Mouse (Mus musculus) liver, embryonic 14.5 days (tissue): Measurements from ENCODE around the gene Dock1. TPM values are rescaled to one million over a fixed set of nuclear protein-coding genes. Genes with fewer than 3 reads are reported as not detected.

Experiments
- ATAC-seq: fragments of 200-750 bp; cut with Nextera tagmentation; 2 replicates; pipeline ENCODE4 v1.8.0; 2017; ENCODE audit warnings: moderate number of reproducible peaks, mild to moderate bottlenecking, moderate library complexity; ENCODE audit not compliant: insufficient read depth
- DNase-seq, 3 experiments: peaks; one replicate each; pipeline ENCODE4 v3.0.0-alpha.2; 2012 to 2013; ENCODE audit warnings: low read depth in 3 of 3, low spot score in 3 of 3
- H3K27ac ChIP-seq: fragments of 300-500 bp; sonication (generic); 2 replicates; pipeline ENCODE4 v1.5.1; 2014; ENCODE audit warnings: moderate library complexity, mild to moderate bottlenecking, control low read depth, inconsistent platforms
- H3K27me3 ChIP-seq: fragments of 300-500 bp; sonication (generic); 2 replicates; pipeline ENCODE4 v1.6.1; 2014; ENCODE audit warnings: mild to moderate bottlenecking, low read length, moderate library complexity; ENCODE audit not compliant: control insufficient read depth, insufficient read depth
- H3K36me3 ChIP-seq: fragments of 300-500 bp; sonication (generic); replicated peaks from 2 replicates; pipeline ENCODE4 v1.6.1; 2014; ENCODE audit warnings: low read depth; ENCODE audit not compliant: control insufficient read depth, insufficient read depth
- H3K4me1 ChIP-seq, 2 experiments: fragments of 200-500 bp in 1 of 2; fragments of 300-500 bp in 1 of 2; sonication (generic) in 1 of 2; replicated peaks; 2 replicates each; pipeline ENCODE4 v1.6.1; 2012 to 2014; ENCODE audit warnings: antibody characterized with exemption in 1 of 2, inconsistent platforms in 1 of 2, low read length in 1 of 2; ENCODE audit not compliant: control insufficient read depth in 2 of 2, insufficient read depth in 2 of 2
- H3K4me2 ChIP-seq: fragments of 300-500 bp; sonication (generic); 2 replicates; pipeline ENCODE4 v1.6.1; 2014; ENCODE audit warnings: low read depth, mild to moderate bottlenecking, control low read depth, moderate library complexity
- H3K4me3 ChIP-seq, 2 experiments: fragments of 200-500 bp in 1 of 2; fragments of 300-500 bp in 1 of 2; sonication (generic) in 1 of 2; 2 replicates each; pipeline ENCODE4 v1.5.1; 2012 to 2014; ENCODE audit warnings: low read depth in 2 of 2, low read length in 2 of 2, mild to moderate bottlenecking in 2 of 2, control low read depth in 1 of 2, inconsistent platforms in 1 of 2, moderate library complexity in 1 of 2; ENCODE audit not compliant: insufficient read depth in 1 of 2
- H3K9ac ChIP-seq: fragments of 300-500 bp; sonication (generic); replicated peaks from 2 replicates; pipeline ENCODE4 v1.6.1; 2014; ENCODE audit warnings: mild to moderate bottlenecking, control low read depth, moderate library complexity
- H3K9me3 ChIP-seq: fragments of 300-500 bp; sonication (generic); 2 replicates; pipeline ENCODE4 v1.6.1; 2016; ENCODE audit warnings: low read length, mixed read lengths; ENCODE audit not compliant: control insufficient read depth
- CTCF ChIP-seq: IDR thresholded peaks from 2 replicates; pipeline ENCODE4 v1.5.1; 2016; ENCODE audit warnings: antibody characterized with exemption, low read depth, control low read depth
- EP300 ChIP-seq: IDR thresholded peaks from 2 replicates; pipeline ENCODE4 v1.6.1; 2016; ENCODE audit warnings: antibody characterized with exemption, low read depth
- WGBS: fragments of 180-500 bp; shearing (Covaris S2); extraction: QIAGEN DNeasy Blood & Tissue Kit; methylation state at CpG from one replicate; pipeline ENCODE4 v1.1.7; 2014; ENCODE audit not compliant: insufficient replicate concordance; 5-methylcytosine and 5-hydroxymethylcytosine counted together
- polyA plus RNA-seq, 2 experiments: library from polyadenylated mRNA; depleted of rRNA in 1 of 2; stranded (reverse) in 1 of 2; unstranded in 1 of 2; fragments of >200 nt; fragmentation: Nextera tagmentation in 1 of 2; extraction: Ambion mirVana in 1 of 2; gene quantifications; 2 replicates each; pipeline versions ENCODE4 v1.2.1 to v1.2.3; 2012 to 2014

Gene Dock1
- polyA plus RNA-seq (2012; rRNA removed), result 1.4 and 1.9 TPM in 2 replicates
- 2.5 and 2.6 TPM in 2 replicates for polyA plus RNA-seq (2014; fragmentation: Nextera tagmentation; extraction: Ambion mirVana)

- Histone ChIP-seq H3K4me2 (peak within 1 kb of the TSS; percentile 51), H3K4me3 (peak within 1 kb of the TSS; percentile 59 to 63), H3K9me3 (no peaks in the 10 kb centered on the region), H3K9ac (peak within 1 kb of the TSS; percentile 34), H3K27me3 (peaks cover 9% of the 10 kb centered on the region), H3K27ac (no peak within 1 kb of the TSS), H3K36me3 (no peaks in the 10 kb centered on the region), H3K4me1 (peaks cover 0 to 7% of the 10 kb centered on the region in 2 experiments; a peak in 2 of 4 replicates)
- TF ChIP-seq EP300, result no peak
- no peak for TF ChIP-seq CTCF
- ATAC-seq (peak; percentile 57), DNase-seq (peak in 1 of 3 experiments; percentile 11)
- WGBS, result 2% methylated on average over 76 of the region's 77 CpGs
Observed at GRCm38 (mm10) chr7:134670312-134671002, at the start of gene Dock1. Gene Dock1, plus strand, starts transcription at chr7:134670654.

- no peak for ATAC-seq
- Histone ChIP-seq H3K4me3 (no peak overlapping the region), H3K4me1 (no peaks in the 10 kb centered on the region), H3K9ac (no peak overlapping the region), H3K4me2 (no peak overlapping the region), H3K27ac (no peak overlapping the region), H3K9me3 (no peaks in the 10 kb centered on the region), H3K36me3 (no peaks in the 10 kb centered on the region), H3K27me3 (no peaks in the 10 kb centered on the region)
- DNase-seq, result no peak
- TF ChIP-seq CTCF, result no peak
- TF ChIP-seq EP300, result no peak
- 55% methylated on average over 4 of the region's 4 CpGs for WGBS
Observed at GRCm38 (mm10) chr7:134627906-134628305, 42.5 kb upstream of the Dock1 start.

GRCm38 (mm10) chr7:134650246-134650830 is 20.1 kb upstream of the Dock1 start:
- no peak for DNase-seq
- Histone ChIP-seq H3K27me3 (no peaks in the 10 kb centered on the region), H3K4me3 (no peak overlapping the region), H3K9me3 (no peaks in the 10 kb centered on the region), H3K36me3 (no peaks in the 10 kb centered on the region), H3K27ac (no peak overlapping the region), H3K4me2 (no peak overlapping the region), H3K9ac (no peak overlapping the region), H3K4me1 (no peaks in the 10 kb centered on the region)
- WGBS, result 57% methylated on average over 8 of the region's 8 CpGs
- TF ChIP-seq EP300 (no peak), CTCF (no peak)
- ATAC-seq, result no peak

GRCm38 (mm10) chr7:134651071-134651470 is 19.4 kb upstream of the Dock1 start:
- TF ChIP-seq EP300, result no peak
- TF ChIP-seq CTCF, result no peak
- no peak for DNase-seq

GRCm38 (mm10) chr7:134663241-134663640 is 7.2 kb upstream of the Dock1 start:
- peak; percentile 15; the same call in 1 of the 2 replicates for ATAC-seq
- Histone ChIP-seq H3K9ac (no peak overlapping the region), H3K4me2 (no peak overlapping the region), H3K4me1 (no peaks in the 10 kb centered on the region; a peak in 1 of 4 replicates), H3K27ac (no peak overlapping the region), H3K9me3 (no peaks in the 10 kb centered on the region), H3K36me3 (no peaks in the 10 kb centered on the region), H3K27me3 (no peaks in the 10 kb centered on the region), H3K4me3 (no peak overlapping the region)
- no peak for DNase-seq
- WGBS, result 9% methylated on average over 2 of the region's 2 CpGs
- TF ChIP-seq EP300, result no peak
- no peak for TF ChIP-seq CTCF

More at GRCm38 (mm10) chr7:134651071-134651470, 19.4 kb upstream of the Dock1 start:
- no peak for ATAC-seq
- Histone ChIP-seq H3K4me1 (no peaks in the 10 kb centered on the region), H3K4me3 (no peak overlapping the region), H3K9me3 (no peaks in the 10 kb centered on the region), H3K4me2 (no peak overlapping the region), H3K9ac (no peak overlapping the region), H3K36me3 (no peaks in the 10 kb centered on the region), H3K27ac (no peak overlapping the region), H3K27me3 (no peaks in the 10 kb centered on the region)
- 45% methylated on average over 3 of the region's 3 CpGs for WGBS
